Mouse (Mus musculus): ENCODE results near the gene Acox2. TPM values are rescaled to one million over a fixed set of nuclear protein-coding genes. Genes with fewer than 3 reads are reported as not detected.

Acox2 gene
- total RNA-seq, 2 experiments from 2014 or later: 0.28 to 0.54 TPM

GRCm38 (mm10) chr14:8206179-8206910 lies 52.8 kb downstream of the Acox2 start:
- DNase-seq: no peak
- no peak overlapping the region for H3K4me3 ChIP-seq
- no peak overlapping the region for H3K27ac ChIP-seq
- TF ChIP-seq CTCF (IDR thresholded peaks at IDR 0.05): no peak
- intact Hi-C loops (cut with DNase I): no loop called here

GRCm38 (mm10) chr14:8201715-8202114 lies 57.4 kb downstream of the Acox2 start:
- intact Hi-C loops (cut with DNase I): no loop called here
- TF ChIP-seq CTCF (IDR thresholded peaks at IDR 0.05): no peak
- Histone ChIP-seq H3K4me3 (no peak overlapping the region), H3K27ac (no peak overlapping the region)
- no peak for DNase-seq

DNA sequence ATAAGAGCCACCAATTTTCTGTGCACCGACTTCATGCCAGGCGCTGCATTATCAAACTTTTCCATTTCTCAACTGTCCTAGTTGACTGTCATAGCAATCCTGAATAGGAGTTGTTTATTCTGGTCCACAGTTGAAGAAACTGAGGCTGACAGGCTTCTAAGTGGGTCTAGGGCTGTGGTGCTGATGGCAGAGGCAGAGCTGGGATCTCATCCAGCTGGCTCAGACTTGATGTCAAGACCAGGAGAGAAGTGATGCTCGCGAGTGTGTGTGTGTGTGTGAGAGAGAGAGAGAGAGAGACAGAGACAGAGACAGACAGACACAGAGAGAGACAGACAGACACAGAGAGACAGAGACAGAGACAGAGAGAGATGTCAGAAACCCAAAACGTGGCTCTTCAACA lies 58.4 kb downstream of the Acox2 start:
- intact Hi-C loops (cut with DNase I): no loop called here
- H3K4me3 ChIP-seq: no peak overlapping the region
- no peak for TF ChIP-seq CTCF (IDR thresholded peaks at IDR 0.05)
- no peak for DNase-seq
- no peak overlapping the region for H3K27ac ChIP-seq

DNA sequence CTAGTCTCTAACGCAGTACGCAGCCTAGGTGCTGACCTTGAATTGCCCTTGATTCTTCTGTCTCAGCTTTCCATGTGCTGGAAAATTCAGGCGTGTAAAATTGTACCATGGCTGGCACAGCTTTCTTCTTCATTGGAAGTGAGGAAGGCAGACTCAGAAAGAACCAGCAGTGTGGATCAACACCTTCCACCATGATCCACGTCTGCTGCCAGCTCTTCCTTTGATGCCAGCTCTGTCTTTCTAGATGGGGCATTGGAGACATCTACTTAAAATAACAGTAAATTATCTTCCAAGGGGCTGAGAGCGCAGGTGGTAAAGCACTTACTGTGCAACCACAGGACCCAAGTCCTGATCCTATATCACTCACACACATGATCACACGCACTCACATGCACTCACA lies 66.4 kb downstream of the Acox2 start:
- DNase-seq: no peak
- Histone ChIP-seq H3K27ac (no peak overlapping the region), H3K4me3 (no peak overlapping the region)
- TF ChIP-seq CTCF (IDR thresholded peaks at IDR 0.05): no peak
- intact Hi-C loops (cut with DNase I): no loop called here

- TF ChIP-seq CTCF (IDR thresholded peaks at IDR 0.05): no peak
- DNase-seq: no peak
- no peak overlapping the region for H3K27ac ChIP-seq
- intact Hi-C loops (cut with DNase I): no loop called here
- H3K4me3 ChIP-seq: no peak overlapping the region
These were observed 67.7 kb downstream of the Acox2 start for GRCm38 (mm10) chr14:8191331-8191965.

- intact Hi-C loops (cut with DNase I): no loop called here
- TF ChIP-seq CTCF (IDR thresholded peaks at IDR 0.05): no peak
- Histone ChIP-seq H3K4me3 (no peak overlapping the region), H3K27ac (no peak overlapping the region)
- no peak for DNase-seq
These were observed 68.6 kb downstream of the Acox2 start for GRCm38 (mm10) chr14:8190556-8190955.

GRCm38 (mm10) chr14:8186278-8187045 lies 72.7 kb downstream of the Acox2 start:
- no peak for DNase-seq
- no peak overlapping the region for H3K4me3 ChIP-seq
- TF ChIP-seq CTCF (IDR thresholded peaks at IDR 0.05): no peak
- intact Hi-C loops (cut with DNase I): no loop called here
- H3K27ac ChIP-seq: no peak overlapping the region

GRCm38 (mm10) chr14:8183330-8183729 lies 75.8 kb downstream of the Acox2 start:
- peak; percentile 27; the same call in 1 of the 2 replicates for TF ChIP-seq CTCF (IDR thresholded peaks at IDR 0.05)
- Histone ChIP-seq H3K27ac (no peak overlapping the region), H3K4me3 (no peak overlapping the region)
- DNase-seq: no peak
- intact Hi-C loops (cut with DNase I): no loop called here

DNA sequence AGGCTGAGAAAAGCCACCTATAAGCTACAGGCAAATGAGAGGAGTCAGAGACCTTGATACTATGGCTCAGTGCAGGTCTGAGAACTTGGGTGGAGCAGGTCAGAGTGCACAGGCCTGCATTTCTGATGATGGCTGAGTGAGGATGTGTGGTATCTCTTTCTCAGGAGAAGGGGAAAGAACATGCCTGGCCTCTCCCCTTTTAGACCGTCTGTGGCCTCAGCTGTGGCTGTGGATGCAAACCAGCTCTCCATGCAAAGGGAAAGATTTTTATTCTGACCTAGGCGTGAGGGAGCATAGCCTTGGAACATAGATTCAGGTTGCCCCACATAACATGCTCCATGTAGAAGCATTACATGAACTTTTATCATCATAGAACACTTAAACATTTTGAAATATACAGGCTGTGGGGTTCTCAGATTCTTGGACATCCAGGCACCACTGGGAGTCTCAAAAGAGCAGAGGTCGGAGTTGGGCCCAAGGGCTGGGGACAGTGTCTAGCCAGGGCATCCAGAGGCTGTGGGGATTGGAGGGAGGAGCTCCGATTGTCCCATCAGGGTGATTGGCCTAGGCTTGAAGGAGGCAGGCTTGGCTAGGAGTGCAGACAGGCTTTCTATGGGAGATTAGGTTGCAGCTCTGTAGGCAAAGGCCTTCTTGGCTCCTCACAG lies 78.7 kb downstream of the Acox2 start:
- no peak overlapping the region for H3K4me3 ChIP-seq
- no peak for TF ChIP-seq CTCF (IDR thresholded peaks at IDR 0.05)
- intact Hi-C loops (cut with DNase I): no loop called here
- H3K27ac ChIP-seq: no peak overlapping the region
- DNase-seq: no peak

GRCm38 (mm10) chr14:8176251-8176650 lies 82.9 kb downstream of the Acox2 start:
- TF ChIP-seq CTCF (IDR thresholded peaks at IDR 0.05): no peak
- H3K4me3 ChIP-seq: no peak overlapping the region
- DNase-seq: no peak
- H3K27ac ChIP-seq: no peak overlapping the region
- intact Hi-C loops (cut with DNase I): no loop called here

Other genes with a start within 250 kb of the Acox2 start
- gene Rpp14, start 179.0 kb downstream of the Acox2 start, total RNA-seq (2021): 10 to 100 TPM; 24.2 to 31.5 TPM
- 10 to 100 TPM; 12.4 to 12.7 TPM for gene Pxk, start 161.1 kb downstream of the Acox2 start, total RNA-seq (2021)
- gene Pdhb, start 86.3 kb downstream of the Acox2 start, total RNA-seq (2021): 100 to 1,000 TPM; 268 to 370 TPM
- 1 to 10 TPM; 7.7 to 9.3 TPM for gene Kctd6, start 45.2 kb downstream of the Acox2 start, total RNA-seq (2021)
- 1 to 10 TPM; 3.6 to 5.6 TPM for gene Fam107a, start 58.7 kb upstream of the Acox2 start, total RNA-seq (2021)
- not detected for gene Oit1, start 119.4 kb upstream of the Acox2 start, total RNA-seq (2021)